Mouse (Mus musculus): ENCODE results near the gene Il2rb. TPM values are rescaled to one million over a fixed set of nuclear protein-coding genes. Genes with fewer than 3 reads are reported as not detected.
A peak's percentile ranks its signal among the peaks of the same experiment; 100 is the strongest.

The Il2rb gene
- polyA plus RNA-seq, 1 experiment, result 63.5 TPM

DNA sequence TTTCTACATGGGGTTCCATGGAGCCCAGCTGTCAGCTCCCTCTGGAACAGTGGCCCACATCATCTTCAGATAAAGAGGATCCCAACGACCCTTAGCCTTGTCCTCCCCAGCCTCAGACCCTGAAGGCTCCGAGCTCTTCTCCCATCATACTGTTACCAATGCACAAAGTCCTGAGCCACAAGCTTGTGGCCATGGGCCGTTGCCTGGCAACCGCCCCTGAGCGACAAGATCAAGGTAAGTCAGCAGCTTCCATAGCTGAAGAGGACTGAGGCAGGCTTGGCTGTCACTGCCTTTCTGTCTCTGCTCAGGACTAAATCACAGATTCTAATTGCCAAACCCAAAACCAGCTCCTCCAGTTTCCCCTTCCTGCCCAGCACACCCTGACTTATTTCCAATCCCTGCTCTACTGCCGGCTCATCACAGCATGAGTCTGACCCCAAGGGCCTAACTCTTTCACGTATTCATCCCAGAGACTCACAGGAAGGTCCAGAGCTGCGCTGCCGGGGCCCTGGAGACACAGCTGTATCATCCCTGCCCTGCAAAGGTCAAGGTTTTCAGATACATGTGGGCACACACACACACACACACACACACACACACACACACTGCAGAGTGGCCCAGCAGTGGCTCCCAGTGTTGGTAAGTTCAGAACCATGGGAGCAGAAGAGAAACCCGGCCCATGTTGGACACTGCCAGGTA is 40.8 kb upstream of the Il2rb start:
- Histone ChIP-seq H3K36me3 (ENCODE audit: control insufficient read depth, insufficient read depth, low read length) (no peaks in the 10 kb centered on the region), H3K27me3 (ENCODE audit: control insufficient read depth, insufficient read depth, low read length) (no peaks in the 10 kb centered on the region), H3K27ac (ENCODE audit: insufficient read depth, low read length) (no peak overlapping the region), H3K4me1 (ENCODE audit: control insufficient read depth, insufficient read depth, insufficient read length) (no peaks in the 10 kb centered on the region; the same call in 1 of the 2 replicates), H3K4me3 (ENCODE audit: extremely low read depth, insufficient read depth, insufficient read length) (no peak overlapping the region)
- TF ChIP-seq CTCF (IDR thresholded peaks at IDR 0.05; ENCODE audit: extremely low read depth, insufficient read depth, insufficient read length, insufficient replicate concordance), result no peak
- no peak for TF ChIP-seq POLR2A (IDR thresholded peaks at IDR 0.05; ENCODE audit: low read depth, low read length)
- WGBS, result 83% methylated on average over 10 of the region's 10 CpGs
- no peak for DNase-seq (ENCODE audit: low read depth in 1 of 2, low spot score in 2 of 2)

- TF ChIP-seq POLR2A (IDR thresholded peaks at IDR 0.05; ENCODE audit: low read depth, low read length), result no peak
- no peak for TF ChIP-seq CTCF (IDR thresholded peaks at IDR 0.05; ENCODE audit: extremely low read depth, insufficient read depth, insufficient read length, insufficient replicate concordance)
- no peak overlapping the region for H3K4me3 ChIP-seq (ENCODE audit: extremely low read depth, insufficient read depth, insufficient read length)
- H3K4me1 ChIP-seq (ENCODE audit: control insufficient read depth, insufficient read depth, insufficient read length), result peaks cover 6% of the 10 kb centered on the region; the same call in 1 of the 2 replicates
- 85% methylated on average over 10 of the region's 10 CpGs for WGBS
- no peaks in the 10 kb centered on the region for H3K27me3 ChIP-seq (ENCODE audit: control insufficient read depth, insufficient read depth, low read length)
- DNase-seq (ENCODE audit: low read depth in 1 of 2, low spot score in 2 of 2), result no peak
- H3K36me3 ChIP-seq (ENCODE audit: control insufficient read depth, insufficient read depth, low read length), result no peaks in the 10 kb centered on the region
- no peak overlapping the region for H3K27ac ChIP-seq (ENCODE audit: insufficient read depth, low read length)
These were observed 38.3 kb upstream of the Il2rb start for GRCm38 (mm10) chr15:78533346-78533835.

GRCm38 (mm10) chr15:78532566-78533345 is 37.7 kb upstream of the Il2rb start:
- Histone ChIP-seq H3K27ac (ENCODE audit: insufficient read depth, low read length) (no peak overlapping the region), H3K27me3 (ENCODE audit: control insufficient read depth, insufficient read depth, low read length) (no peaks in the 10 kb centered on the region), H3K4me1 (ENCODE audit: control insufficient read depth, insufficient read depth, insufficient read length) (peaks cover 7% of the 10 kb centered on the region; the same call in 1 of the 2 replicates), H3K4me3 (ENCODE audit: extremely low read depth, insufficient read depth, insufficient read length) (no peak overlapping the region), H3K36me3 (ENCODE audit: control insufficient read depth, insufficient read depth, low read length) (no peaks in the 10 kb centered on the region)
- DNase-seq (ENCODE audit: low read depth in 1 of 2, low spot score in 2 of 2), result no peak
- 84% methylated on average over 10 of the region's 10 CpGs for WGBS
- TF ChIP-seq CTCF (IDR thresholded peaks at IDR 0.05; ENCODE audit: extremely low read depth, insufficient read depth, insufficient read length, insufficient replicate concordance) (no peak), POLR2A (IDR thresholded peaks at IDR 0.05; ENCODE audit: low read depth, low read length) (no peak)

- H3K27ac ChIP-seq (ENCODE audit: insufficient read depth, low read length), result peak overlapping the region; percentile 74
- TF ChIP-seq POLR2A (IDR thresholded peaks at IDR 0.05; ENCODE audit: low read depth, low read length) (no peak), CTCF (IDR thresholded peaks at IDR 0.05; ENCODE audit: extremely low read depth, insufficient read depth, insufficient read length, insufficient replicate concordance) (peak; percentile 98)
- no peaks in the 10 kb centered on the region for H3K36me3 ChIP-seq (ENCODE audit: control insufficient read depth, insufficient read depth, low read length)
- WGBS, result under 1% methylated on average over 25 of the region's 25 CpGs
- peaks cover 7% of the 10 kb centered on the region; the same call in 1 of the 2 replicates for H3K4me1 ChIP-seq (ENCODE audit: control insufficient read depth, insufficient read depth, insufficient read length)
- peak overlapping the region; percentile 57 for H3K4me3 ChIP-seq (ENCODE audit: extremely low read depth, insufficient read depth, insufficient read length)
- no peaks in the 10 kb centered on the region for H3K27me3 ChIP-seq (ENCODE audit: control insufficient read depth, insufficient read depth, low read length)
- peak; percentile 95 to 99 for DNase-seq (ENCODE audit: low read depth in 1 of 2, low spot score in 2 of 2)
These were observed 36.9 kb upstream of the Il2rb start for GRCm38 (mm10) chr15:78531901-78532469.

- TF ChIP-seq CTCF (IDR thresholded peaks at IDR 0.05; ENCODE audit: extremely low read depth, insufficient read depth, insufficient read length, insufficient replicate concordance), result no peak
- no peak for TF ChIP-seq POLR2A (IDR thresholded peaks at IDR 0.05; ENCODE audit: low read depth, low read length)
- no peaks in the 10 kb centered on the region for H3K36me3 ChIP-seq (ENCODE audit: control insufficient read depth, insufficient read depth, low read length)
- H3K27me3 ChIP-seq (ENCODE audit: control insufficient read depth, insufficient read depth, low read length), result no peaks in the 10 kb centered on the region
- peaks cover 7% of the 10 kb centered on the region; the same call in 1 of the 2 replicates for H3K4me1 ChIP-seq (ENCODE audit: control insufficient read depth, insufficient read depth, insufficient read length)
- no peak overlapping the region for H3K4me3 ChIP-seq (ENCODE audit: extremely low read depth, insufficient read depth, insufficient read length)
- peak overlapping the region; percentile 74 for H3K27ac ChIP-seq (ENCODE audit: insufficient read depth, low read length)
- 78% methylated on average over 4 of the region's 4 CpGs for WGBS
- DNase-seq (ENCODE audit: low read depth in 1 of 2, low spot score in 2 of 2), result no peak
These were observed 36.3 kb upstream of the Il2rb start for GRCm38 (mm10) chr15:78531451-78531720.

GRCm38 (mm10) chr15:78530671-78531450 is 35.8 kb upstream of the Il2rb start, which contains the start of gene C1qtnf6:
Gene C1qtnf6 (minus strand): TSS chr15:78531416.
- Histone ChIP-seq H3K36me3 (ENCODE audit: control insufficient read depth, insufficient read depth, low read length) (no peaks in the 10 kb centered on the region), H3K27ac (ENCODE audit: insufficient read depth, low read length) (peak within 1 kb of the TSS; percentile 74), H3K27me3 (ENCODE audit: control insufficient read depth, insufficient read depth, low read length) (no peaks in the 10 kb centered on the region), H3K4me3 (ENCODE audit: extremely low read depth, insufficient read depth, insufficient read length) (peak within 1 kb of the TSS; percentile 57), H3K4me1 (ENCODE audit: control insufficient read depth, insufficient read depth, insufficient read length) (peaks cover 7% of the 10 kb centered on the region; the same call in 1 of the 2 replicates)
- DNase-seq (ENCODE audit: low read depth in 1 of 2, low spot score in 2 of 2), result no peak
- no peak for TF ChIP-seq POLR2A (IDR thresholded peaks at IDR 0.05; ENCODE audit: low read depth, low read length)
- WGBS, result 86% methylated on average over 17 of the region's 17 CpGs
